Mouse (Mus musculus): ENCODE measurements around the gene Cadm4. TPM values are rescaled to one million over a fixed set of nuclear protein-coding genes. Genes with fewer than 3 reads are reported as not detected.

The Cadm4 gene
- polyA plus RNA-seq, 1 experiment from 2014 or later, result 4.5 TPM

GRCm38 (mm10) chr7:24454199-24454598 is 27.6 kb upstream of the Cadm4 start:
- Histone ChIP-seq H3K27ac (no peak overlapping the region), H3K4me1 (peaks cover 20% of the 10 kb centered on the region), H3K36me3 (no peaks in the 10 kb centered on the region), H3K27me3 (ENCODE audit: low read depth, poor library complexity, severe bottlenecking) (0 out of 2 replicates have a peak, but pooled peaks cover under 1% of the 10 kb centered on the region), H3K4me3 (no peak overlapping the region), H3K9me3 (replicated peaks) (no peaks in the 10 kb centered on the region)
- no peak for DNase-seq (ENCODE audit: low spot score)
- WGBS, result 85% methylated on average over 2 of the region's 2 CpGs

- no peaks in the 10 kb centered on the region for H3K9me3 ChIP-seq (replicated peaks)
- DNase-seq (ENCODE audit: low spot score), result no peak
- H3K4me3 ChIP-seq, result no peak overlapping the region
- H3K36me3 ChIP-seq, result no peaks in the 10 kb centered on the region
- H3K4me1 ChIP-seq, result peaks cover 26% of the 10 kb centered on the region
- H3K27me3 ChIP-seq (ENCODE audit: low read depth, poor library complexity, severe bottlenecking), result peaks cover 12% of the 10 kb centered on the region; the same call in 1 of the 2 replicates
- H3K27ac ChIP-seq, result no peak overlapping the region
- WGBS, result 85% methylated on average over 5 of the region's 5 CpGs
Measured at GRCm38 (mm10) chr7:24455726-24456125, 26.1 kb upstream of the Cadm4 start.

GRCm38 (mm10) chr7:24457726-24458370 is 24.0 kb upstream of the Cadm4 start:
- WGBS, result 64% methylated on average over 10 of the region's 10 CpGs
- Histone ChIP-seq H3K27me3 (ENCODE audit: low read depth, poor library complexity, severe bottlenecking) (peaks cover 17% of the 10 kb centered on the region; the same call in 1 of the 2 replicates), H3K9me3 (replicated peaks) (no peaks in the 10 kb centered on the region), H3K36me3 (no peaks in the 10 kb centered on the region), H3K27ac (no peak overlapping the region), H3K4me1 (peaks cover 39% of the 10 kb centered on the region), H3K4me3 (no peak overlapping the region)
- no peak for DNase-seq (ENCODE audit: low spot score)

- Histone ChIP-seq H3K4me3 (no peak overlapping the region), H3K4me1 (peaks cover 51% of the 10 kb centered on the region), H3K9me3 (replicated peaks) (no peaks in the 10 kb centered on the region), H3K27ac (no peak overlapping the region), H3K27me3 (ENCODE audit: low read depth, poor library complexity, severe bottlenecking) (peaks cover 17% of the 10 kb centered on the region; the same call in 1 of the 2 replicates), H3K36me3 (no peaks in the 10 kb centered on the region)
- 84% methylated on average over 5 of the region's 5 CpGs for WGBS
- DNase-seq (ENCODE audit: low spot score), result no peak
Measured at GRCm38 (mm10) chr7:24459440-24459839, 22.4 kb upstream of the Cadm4 start.

GRCm38 (mm10) chr7:24459843-24460242 is 22.0 kb upstream of the Cadm4 start:
- Histone ChIP-seq H3K36me3 (no peaks in the 10 kb centered on the region), H3K4me3 (no peak overlapping the region), H3K9me3 (replicated peaks) (no peaks in the 10 kb centered on the region), H3K4me1 (peaks cover 47% of the 10 kb centered on the region), H3K27me3 (ENCODE audit: low read depth, poor library complexity, severe bottlenecking) (peaks cover 17% of the 10 kb centered on the region; the same call in 1 of the 2 replicates), H3K27ac (no peak overlapping the region)
- no peak for DNase-seq (ENCODE audit: low spot score)
- 55% methylated on average over 3 of the region's 3 CpGs for WGBS

GRCm38 (mm10) chr7:24461376-24462051 is 20.3 kb upstream of the Cadm4 start:
- WGBS, result 57% methylated on average over 14 of the region's 14 CpGs
- Histone ChIP-seq H3K27ac (no peak overlapping the region), H3K36me3 (no peaks in the 10 kb centered on the region), H3K9me3 (replicated peaks) (no peaks in the 10 kb centered on the region), H3K4me1 (peaks cover 43% of the 10 kb centered on the region), H3K4me3 (no peak overlapping the region), H3K27me3 (ENCODE audit: low read depth, poor library complexity, severe bottlenecking) (peaks cover 17% of the 10 kb centered on the region; the same call in 1 of the 2 replicates)
- no peak for DNase-seq (ENCODE audit: low spot score)

GRCm38 (mm10) chr7:24462388-24463319 is 19.2 kb upstream of the Cadm4 start, which contains the start of gene Plaur:
Gene Plaur, plus strand, starts transcription at chr7:24462484.
- peak; percentile 80 for DNase-seq (ENCODE audit: low spot score)
- WGBS, result 4% methylated on average over 27 of the region's 27 CpGs
- peak within 1 kb of the TSS; percentile 46 for H3K27ac ChIP-seq

GRCm38 (mm10) chr7:24466835-24467234 is 15.0 kb upstream of the Cadm4 start:
- no peak overlapping the region for H3K27ac ChIP-seq
- H3K4me1 ChIP-seq, result peaks cover 21% of the 10 kb centered on the region
- H3K9me3 ChIP-seq (replicated peaks), result no peaks in the 10 kb centered on the region; the same call in 1 of the 2 replicates
- DNase-seq (ENCODE audit: low spot score), result no peak
- H3K36me3 ChIP-seq, result 0 out of 2 replicates have a peak, but pooled peaks cover 2% of the 10 kb centered on the region
- no peak overlapping the region for H3K4me3 ChIP-seq
- H3K27me3 ChIP-seq (ENCODE audit: low read depth, poor library complexity, severe bottlenecking), result no peaks in the 10 kb centered on the region
- WGBS, result 94% methylated on average over 6 of the region's 6 CpGs

More at GRCm38 (mm10) chr7:24462388-24463319, 19.2 kb upstream of the Cadm4 start, which contains the start of gene Plaur:
- Histone ChIP-seq H3K4me3 (peak within 1 kb of the TSS; percentile 40), H3K4me1 (peaks cover 38% of the 10 kb centered on the region), H3K27me3 (ENCODE audit: low read depth, poor library complexity, severe bottlenecking) (peaks cover 17% of the 10 kb centered on the region; the same call in 1 of the 2 replicates), H3K9me3 (replicated peaks) (no peaks in the 10 kb centered on the region), H3K36me3 (no peaks in the 10 kb centered on the region)

DNA sequence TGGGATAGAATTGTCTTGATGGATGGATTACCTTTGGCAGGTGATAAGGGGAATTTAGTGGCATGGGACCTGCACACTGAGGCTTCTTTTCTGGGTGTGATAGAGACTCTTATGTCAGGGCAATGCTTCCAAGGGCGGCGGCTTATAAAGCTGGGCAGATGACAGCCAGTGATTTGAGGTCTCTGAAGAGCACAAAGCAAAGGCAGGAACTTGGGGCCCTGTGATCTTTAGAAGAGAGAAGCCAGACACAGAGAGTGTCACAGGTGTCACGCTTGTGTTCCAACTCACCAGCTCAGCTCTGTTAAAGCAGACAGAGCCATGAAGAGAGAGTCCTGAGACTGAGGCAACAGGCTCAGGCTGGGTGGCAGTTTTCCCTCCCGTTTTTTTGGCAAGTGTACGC is 13.9 kb upstream of the Cadm4 start:
- Histone ChIP-seq H3K4me1 (peaks cover 12% of the 10 kb centered on the region), H3K4me3 (no peak overlapping the region), H3K27ac (no peak overlapping the region), H3K36me3 (0 out of 2 replicates have a peak, but pooled peaks cover 2% of the 10 kb centered on the region), H3K9me3 (replicated peaks) (no peaks in the 10 kb centered on the region; the same call in 1 of the 2 replicates), H3K27me3 (ENCODE audit: low read depth, poor library complexity, severe bottlenecking) (no peaks in the 10 kb centered on the region)
- DNase-seq (ENCODE audit: low spot score), result no peak
- 86% methylated on average over 5 of the region's 5 CpGs for WGBS

GRCm38 (mm10) chr7:24469126-24469525 is 12.7 kb upstream of the Cadm4 start:
- Histone ChIP-seq H3K9me3 (replicated peaks) (no peaks in the 10 kb centered on the region; the same call in 1 of the 2 replicates), H3K27ac (no peak overlapping the region), H3K4me1 (peaks cover under 1% of the 10 kb centered on the region; the same call in 1 of the 2 replicates), H3K36me3 (0 out of 2 replicates have a peak, but pooled peaks cover 2% of the 10 kb centered on the region), H3K27me3 (ENCODE audit: low read depth, poor library complexity, severe bottlenecking) (no peaks in the 10 kb centered on the region), H3K4me3 (no peak overlapping the region)
- 86% methylated on average over 3 of the region's 3 CpGs for WGBS
- no peak for DNase-seq (ENCODE audit: low spot score)

GRCm38 (mm10) chr7:24470356-24470755 is 11.5 kb upstream of the Cadm4 start:
- Histone ChIP-seq H3K27ac (no peak overlapping the region), H3K4me3 (no peak overlapping the region), H3K4me1 (peaks cover 6% of the 10 kb centered on the region; the same call in 1 of the 2 replicates), H3K9me3 (replicated peaks) (no peaks in the 10 kb centered on the region; the same call in 1 of the 2 replicates), H3K36me3 (0 out of 2 replicates have a peak, but pooled peaks cover 2% of the 10 kb centered on the region), H3K27me3 (ENCODE audit: low read depth, poor library complexity, severe bottlenecking) (no peaks in the 10 kb centered on the region)
- WGBS, result 95% methylated on average over 7 of the region's 7 CpGs
- DNase-seq (ENCODE audit: low spot score), result no peak

GRCm38 (mm10) chr7:24472442-24472841 is 9.4 kb upstream of the Cadm4 start:
- H3K4me3 ChIP-seq, result no peak overlapping the region
- no peak overlapping the region for H3K27ac ChIP-seq
- peaks cover 6% of the 10 kb centered on the region; the same call in 1 of the 2 replicates for H3K4me1 ChIP-seq
- H3K36me3 ChIP-seq, result 0 out of 2 replicates have a peak, but pooled peaks cover 2% of the 10 kb centered on the region
- H3K27me3 ChIP-seq (ENCODE audit: low read depth, poor library complexity, severe bottlenecking), result no peaks in the 10 kb centered on the region
- WGBS, result 87% methylated on average over 6 of the region's 6 CpGs
- no peaks in the 10 kb centered on the region; the same call in 1 of the 2 replicates for H3K9me3 ChIP-seq (replicated peaks)
- DNase-seq (ENCODE audit: low spot score), result no peak

Measured in limb, embryonic 10.5 days (tissue).